Mouse (Mus musculus) R1 (cell line): ENCODE data around the gene Gfod2.

ENCODE experiments used
- DNase-seq: peaks from one replicate; pipeline ENCODE4 v3.0.0-alpha.2; 2018; ENCODE audit warnings: low read depth, low spot score

Gene Gfod2

DNA sequence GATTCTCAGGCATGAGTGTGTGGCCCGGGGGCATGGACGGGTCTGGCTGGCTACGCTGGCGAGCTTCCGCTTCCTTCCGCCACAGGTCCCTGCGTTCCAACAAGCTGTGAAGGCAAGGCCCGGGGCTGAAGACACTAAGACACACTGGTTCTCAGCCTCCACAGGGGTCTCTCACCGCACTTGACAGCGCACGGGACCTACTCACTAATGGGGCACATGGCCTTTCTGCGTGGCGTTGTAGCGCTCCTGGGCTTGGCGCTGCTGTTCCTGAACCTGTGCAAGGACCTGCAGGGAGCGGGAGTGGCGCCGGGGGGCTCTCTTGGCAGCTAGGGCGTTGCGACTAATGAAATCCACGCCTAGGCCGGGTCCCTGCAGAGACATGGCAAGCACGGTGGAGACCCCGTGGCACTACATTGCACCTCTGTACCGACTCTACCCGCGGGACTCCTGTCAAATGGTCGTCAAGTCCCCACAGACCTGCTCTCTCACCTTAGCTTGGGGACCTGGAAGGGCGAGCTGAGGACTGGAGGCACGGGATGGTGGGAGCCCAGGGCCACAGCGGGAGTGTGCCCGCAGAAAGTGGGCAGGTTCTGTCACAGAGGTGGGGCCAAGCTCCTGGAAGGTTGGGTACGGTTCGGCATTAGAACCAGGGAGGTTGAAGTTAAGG lies 54.2 kb downstream of the Gfod2 start:
- peak; percentile 37 for DNase-seq

DNA sequence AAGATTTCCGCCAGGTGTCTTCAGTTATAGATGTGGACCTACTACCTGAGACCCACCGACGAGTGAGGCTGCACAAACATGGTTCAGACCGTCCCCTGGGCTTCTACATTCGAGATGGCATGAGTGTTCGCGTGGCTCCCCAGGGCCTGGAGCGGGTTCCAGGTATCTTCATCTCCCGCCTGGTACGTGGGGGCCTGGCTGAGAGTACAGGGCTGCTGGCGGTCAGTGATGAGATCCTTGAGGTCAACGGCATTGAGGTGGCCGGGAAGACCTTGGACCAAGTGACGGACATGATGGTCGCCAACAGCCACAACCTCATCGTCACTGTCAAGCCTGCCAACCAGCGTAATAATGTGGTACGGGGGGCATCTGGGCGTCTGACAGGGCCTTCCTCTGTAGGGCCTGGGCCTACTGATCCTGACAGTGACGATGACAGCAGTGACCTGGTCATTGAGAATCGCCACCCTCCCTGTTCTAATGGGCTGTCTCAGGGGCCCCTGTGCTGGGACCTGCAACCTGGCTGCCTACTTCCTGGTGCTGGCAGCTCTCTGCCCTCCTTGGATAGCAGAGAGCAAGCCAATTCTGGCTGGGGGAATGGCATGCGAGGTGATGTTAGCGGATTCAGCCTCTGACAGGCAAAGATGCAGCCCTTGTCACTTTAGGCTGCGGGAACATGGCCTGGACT lies 55.6 kb downstream of the Gfod2 start:
- no peak for DNase-seq

DNA sequence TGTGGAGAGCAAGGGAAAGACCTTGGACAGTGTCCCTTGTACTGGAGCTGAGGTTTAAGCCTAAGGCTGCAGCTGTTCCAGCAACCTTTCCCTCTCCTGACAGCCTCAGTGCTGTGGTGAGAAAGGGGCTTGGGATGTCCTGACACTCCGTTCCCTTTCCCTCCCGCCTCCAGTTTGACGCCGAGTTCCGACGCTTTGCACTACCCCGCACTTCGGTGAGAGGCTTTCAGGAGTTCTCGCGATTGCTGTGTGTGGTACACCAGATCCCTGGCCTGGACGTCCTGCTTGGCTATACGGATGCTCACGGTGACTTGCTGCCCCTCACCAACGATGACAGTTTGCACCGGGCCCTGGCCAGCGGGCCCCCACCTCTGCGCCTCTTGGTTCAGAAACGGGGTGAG lies 56.5 kb downstream of the Gfod2 start:
- DNase-seq, result peak; percentile 46

DNA sequence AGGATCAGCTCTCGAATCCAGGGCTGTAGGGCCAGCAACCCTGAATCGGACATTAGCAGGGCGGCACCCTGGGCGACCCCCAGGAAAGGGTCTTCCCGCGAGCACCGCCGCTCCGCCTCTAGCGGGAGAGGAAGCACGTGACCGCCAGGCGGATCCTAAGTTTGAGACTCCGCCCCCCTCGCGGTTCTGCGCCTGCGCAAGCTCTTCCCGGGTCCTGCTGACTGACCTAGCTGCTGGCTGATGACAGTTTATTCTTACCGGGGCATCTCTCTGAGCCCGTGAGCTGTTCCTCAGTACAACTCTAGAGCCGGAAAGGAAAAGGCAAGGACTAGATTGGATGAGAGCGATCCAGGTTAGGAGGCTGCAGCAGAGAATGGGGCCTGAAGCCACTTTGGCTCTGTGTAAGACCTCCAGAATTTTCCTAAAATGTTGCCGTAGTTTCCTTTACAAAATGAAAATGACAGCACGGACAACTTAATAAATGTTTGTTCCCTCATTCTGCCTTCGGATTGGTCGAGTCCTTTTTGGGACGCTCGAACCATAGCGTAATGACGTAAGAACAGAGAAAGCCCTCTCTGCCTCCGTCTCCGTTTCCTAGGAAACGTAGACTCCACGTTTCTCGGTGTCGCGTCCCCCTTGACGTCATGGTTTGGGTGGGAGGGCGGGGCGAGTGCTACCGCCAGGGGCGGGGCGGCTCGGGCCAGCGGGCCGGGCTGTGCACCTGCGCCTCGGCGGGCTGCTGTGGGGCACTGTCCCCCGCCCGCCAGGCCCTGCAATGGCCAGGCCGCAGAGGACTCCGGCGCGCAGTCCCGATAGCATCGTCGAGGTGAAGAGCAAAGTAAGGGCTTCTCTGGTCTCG lies 57.3 kb downstream of the Gfod2 start, which contains the start of the genes Acd and Pard6a:
Gene Acd (minus strand): TSS at position 137 of the 859 bp plus-strand sequence.
Gene Pard6a (plus strand): TSS at position 183 of the 859 bp plus-strand sequence.
- peak; percentile 96 for DNase-seq

DNA sequence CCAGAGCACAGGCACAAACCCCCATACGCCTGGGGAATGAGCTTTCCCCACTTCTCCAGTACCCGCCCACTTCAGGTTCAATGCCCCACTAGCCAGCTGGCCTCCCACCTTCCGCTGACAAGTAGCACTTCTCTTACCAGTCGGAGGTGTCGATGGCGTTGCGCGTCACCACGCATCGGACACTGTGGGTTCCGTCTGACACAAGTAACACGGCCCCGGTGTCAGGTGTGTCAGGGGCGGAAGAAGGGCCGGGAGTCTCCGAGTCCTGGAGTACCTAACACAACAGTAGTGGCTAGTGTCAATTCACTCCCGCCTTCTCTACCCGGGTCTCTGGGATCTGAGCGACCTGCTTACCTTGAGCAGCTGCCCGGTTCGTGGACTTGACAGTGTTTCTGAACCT lies 57.9 kb downstream of the Gfod2 start:
- peak; percentile 80 for DNase-seq

DNA sequence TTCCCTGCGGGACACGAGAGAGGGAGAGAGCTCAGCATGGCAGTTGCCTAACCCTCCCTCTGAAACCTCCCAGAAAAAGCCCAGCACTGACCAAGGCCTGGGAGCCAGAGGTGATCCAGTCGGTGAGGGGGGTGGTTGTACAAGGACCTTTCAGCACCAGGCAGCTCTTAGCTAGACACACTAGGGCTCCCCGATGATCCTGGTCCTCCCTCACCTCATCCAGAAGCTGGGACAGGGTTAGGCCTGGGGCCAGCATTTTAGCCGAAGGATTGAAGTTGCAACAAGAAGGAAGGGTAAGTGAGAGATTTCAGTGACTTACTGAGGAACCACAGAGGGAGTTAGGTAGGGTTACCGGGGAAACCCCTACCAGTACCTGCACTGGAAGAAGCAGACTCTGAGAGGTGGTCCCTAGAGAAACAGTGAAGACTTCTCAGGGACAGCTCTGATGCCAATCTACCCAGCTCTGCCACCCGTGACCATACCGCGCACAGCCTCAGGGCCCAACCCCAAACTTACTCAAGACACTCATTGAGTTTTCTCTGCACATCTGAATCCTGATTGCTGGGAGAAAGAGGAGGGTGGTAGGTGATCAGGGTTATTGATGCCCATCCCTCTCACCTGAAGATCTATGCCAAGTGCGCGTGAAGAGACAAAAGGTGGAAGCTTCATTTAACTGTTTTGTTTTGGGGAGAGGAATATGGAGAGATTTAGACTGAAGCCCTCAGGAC lies 58.8 kb downstream of the Gfod2 start:
- DNase-seq, result no peak

DNA sequence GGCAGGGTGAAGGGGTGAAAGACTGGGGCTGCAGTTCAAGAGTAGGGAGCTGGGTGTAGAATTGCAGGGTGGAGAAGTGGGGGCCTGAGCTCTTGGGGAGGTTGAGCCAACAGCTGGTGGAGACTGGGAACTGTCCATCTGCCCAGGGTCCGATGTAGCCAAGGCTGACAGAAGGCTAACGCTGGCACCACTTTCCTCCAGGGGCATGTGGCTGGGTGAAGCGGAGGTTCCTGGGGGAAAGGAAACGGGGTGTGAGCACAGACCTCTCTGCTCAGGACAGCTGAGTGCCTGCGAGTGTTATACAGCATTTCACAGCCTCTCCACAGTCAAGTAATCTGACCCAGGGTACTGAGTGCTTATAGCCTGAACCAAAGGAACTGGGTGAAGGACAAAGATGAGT lies 59.7 kb downstream of the Gfod2 start:
- DNase-seq, result no peak

DNA sequence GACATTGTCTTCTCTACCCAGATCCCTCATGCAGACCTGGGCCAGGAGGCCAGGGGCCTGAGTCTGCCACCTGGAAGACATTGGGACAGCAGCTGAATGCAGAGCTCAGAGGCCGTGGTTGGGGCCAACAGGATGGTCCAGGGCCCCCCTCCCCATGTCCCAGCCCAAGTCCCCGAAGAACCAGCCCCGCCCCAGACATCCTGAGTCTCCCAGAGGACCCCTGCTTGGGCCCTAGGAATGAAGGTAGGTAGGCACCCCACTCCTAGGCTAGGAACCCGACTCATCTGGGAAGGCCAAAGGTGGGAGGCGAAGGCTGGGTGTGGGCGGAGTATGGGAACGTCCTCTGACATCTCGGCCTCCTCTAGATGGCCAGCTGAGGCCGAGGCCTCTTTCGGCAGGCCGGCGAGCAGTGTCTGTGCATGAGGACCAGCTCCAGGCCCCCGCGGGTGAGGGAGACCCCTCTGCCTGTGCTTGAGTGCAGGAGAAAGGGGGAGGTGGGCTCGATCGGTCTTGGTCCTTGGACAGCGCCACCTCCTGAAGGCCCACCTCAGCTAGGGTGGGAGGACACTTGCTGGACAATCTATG lies 61.2 kb downstream of the Gfod2 start:
- no peak for DNase-seq

DNA sequence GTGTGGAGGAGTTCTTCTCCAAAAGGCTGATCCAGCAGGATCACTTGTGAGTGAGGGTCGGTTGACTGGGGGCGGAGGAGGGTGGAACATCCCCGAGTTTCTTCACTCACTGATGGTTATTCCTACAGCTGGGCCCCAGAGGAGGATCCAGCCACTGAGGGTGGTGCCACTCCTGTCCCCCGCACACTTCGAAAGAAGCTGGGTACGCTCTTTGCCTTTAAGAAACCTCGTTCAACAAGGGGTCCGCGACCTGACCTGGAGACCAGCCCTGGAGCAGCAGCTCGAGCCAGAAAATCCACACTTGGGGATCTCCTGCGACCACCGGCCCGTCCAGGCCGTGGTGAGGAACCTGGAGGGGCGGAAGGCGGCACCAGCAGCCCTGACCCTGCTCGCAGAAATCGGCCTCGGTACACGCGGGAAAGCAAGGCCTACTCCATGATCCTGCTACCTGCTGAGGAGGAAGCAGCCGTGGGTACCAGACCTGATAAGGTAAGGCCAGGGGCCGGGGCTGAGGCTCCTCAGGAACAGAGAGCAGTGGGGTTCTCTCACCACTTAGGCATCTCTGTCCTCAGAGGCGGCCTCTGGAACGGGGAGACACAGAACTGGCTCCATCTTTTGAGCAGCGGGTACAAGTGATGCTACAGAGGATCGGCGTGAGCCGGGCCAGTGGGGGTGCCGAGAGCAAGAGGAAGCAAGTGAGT lies 63.2 kb downstream of the Gfod2 start:
- DNase-seq, result no peak

DNA sequence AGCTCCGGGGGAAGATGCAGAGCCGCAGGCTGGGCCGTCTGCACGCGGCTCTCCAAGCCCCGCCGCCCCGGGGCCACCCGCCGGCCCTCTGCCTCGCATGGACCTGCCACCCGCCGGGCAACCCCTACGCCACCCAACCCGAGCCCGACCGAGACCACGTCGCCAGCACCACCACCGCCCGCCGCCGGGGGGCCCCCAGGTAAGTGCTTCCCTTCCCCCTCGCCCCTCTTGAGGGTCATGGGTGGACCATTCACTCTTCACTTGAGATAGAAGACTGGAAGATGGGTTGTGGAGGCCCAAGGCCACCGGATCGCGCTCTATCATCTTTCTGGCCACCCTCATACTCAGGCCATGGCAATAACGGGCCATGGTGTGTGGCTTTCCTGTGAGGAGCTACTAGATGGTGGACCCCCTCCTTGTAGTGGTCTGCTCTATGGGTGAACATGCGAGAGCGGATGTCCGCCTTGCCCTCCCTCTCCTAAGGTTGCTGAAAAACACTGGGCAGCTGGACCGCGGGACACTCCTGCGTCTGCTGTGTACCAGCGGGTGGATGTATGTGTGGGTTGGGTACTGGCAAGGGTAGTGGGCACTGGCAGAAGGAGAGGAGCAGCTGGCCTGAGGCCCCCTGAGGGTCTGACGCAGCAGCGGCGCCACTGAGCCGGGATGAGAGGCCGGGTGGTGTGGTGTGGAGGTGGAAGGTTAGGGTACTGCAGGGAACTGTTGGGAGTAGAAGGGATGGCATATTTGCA lies 64.2 kb downstream of the Gfod2 start:
- DNase-seq, result peak; percentile 39

DNA sequence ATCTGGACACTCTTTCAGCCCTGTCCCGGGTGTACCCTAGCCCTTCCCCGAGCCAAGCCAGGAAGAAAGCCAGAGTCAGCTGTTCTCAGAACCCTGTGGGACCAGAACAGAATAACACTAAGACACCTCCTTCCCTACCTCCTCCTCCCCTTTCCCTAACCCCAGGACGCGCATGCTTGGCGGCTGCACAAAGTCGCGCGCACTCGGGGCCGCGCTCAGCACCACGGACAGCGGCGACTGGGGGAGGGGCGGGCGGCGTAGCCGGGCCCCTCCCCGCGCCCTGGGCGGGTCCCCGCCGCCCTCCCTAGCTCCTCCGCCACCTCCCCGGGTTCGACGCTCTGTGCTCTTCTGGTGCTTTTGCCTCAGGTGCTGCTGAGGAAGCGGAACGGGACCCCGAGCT lies 64.8 kb downstream of the Gfod2 start:
- peak; percentile 75 for DNase-seq

DNA sequence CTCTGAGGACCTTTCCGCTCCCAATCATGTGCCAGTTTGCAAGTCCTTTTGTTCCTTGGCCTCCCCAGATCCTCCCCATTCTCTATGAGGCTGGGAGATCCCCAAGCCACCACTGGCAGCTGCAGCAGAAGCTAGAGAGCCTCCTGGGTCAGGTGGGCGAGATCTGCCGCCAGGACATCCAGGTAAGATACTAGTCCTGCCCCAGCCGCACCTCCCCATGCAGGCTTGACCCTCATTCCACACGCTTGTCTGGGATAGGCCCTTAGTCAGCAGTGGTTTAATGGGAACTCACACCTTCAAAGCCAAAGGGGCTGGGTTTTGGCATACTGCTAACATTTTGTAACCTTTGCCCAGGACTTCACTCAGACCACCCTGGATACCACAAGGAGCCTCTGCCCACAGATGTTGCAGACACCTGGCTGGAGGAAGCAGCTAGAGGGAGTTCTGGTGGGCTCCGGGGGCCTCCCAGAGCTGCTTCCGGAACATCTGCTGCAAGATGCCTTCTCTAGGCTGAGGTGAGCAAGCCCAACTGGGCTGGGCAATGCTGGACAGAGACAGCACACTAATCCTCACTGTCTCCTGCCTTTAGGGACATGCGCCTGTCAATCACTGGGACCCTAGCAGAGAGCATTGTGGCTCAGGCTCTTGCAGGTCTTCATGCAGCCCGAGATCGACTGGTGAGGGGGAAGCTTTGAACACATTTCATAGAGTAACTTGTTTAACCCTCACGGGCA lies 65.8 kb downstream of the Gfod2 start:
- no peak for DNase-seq

DNA sequence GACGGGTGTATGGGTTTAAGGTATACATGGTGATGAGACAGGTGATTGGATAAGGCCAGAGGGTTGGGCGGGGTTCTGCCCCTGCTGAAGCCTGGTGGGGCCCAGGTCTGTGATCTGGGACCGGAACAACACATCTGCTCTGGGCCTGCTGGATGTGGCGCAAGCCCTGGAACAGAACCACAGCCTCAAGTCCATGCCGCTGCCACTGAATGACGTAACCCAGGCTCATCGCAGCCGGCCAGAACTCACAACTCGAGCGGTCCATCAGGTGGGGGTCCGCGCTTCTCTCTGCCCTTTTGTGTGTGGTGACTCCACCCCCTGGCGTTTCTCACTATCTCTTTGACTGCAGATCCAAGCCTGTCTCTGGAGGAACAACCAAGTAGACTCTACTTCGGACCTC lies 67.5 kb downstream of the Gfod2 start:
- DNase-seq, result no peak

DNA sequence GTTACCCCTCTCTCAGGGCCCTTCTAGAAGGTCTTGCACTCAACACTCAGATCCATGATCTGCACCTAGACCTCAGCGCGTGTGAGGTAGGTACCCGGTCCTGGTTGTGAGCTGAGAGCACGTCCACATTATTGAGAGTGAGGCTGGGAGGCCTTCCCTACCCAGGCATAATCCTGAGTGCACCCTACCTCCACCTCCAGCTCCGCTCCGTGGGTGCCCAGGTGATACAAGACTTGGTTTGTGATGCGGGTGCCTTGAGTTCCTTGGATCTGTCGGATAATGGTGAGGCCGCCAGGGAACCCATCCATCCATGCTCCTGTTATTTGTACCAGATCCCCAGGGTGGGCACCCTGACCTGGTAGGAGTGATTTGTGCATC lies 68.5 kb downstream of the Gfod2 start:
- no peak for DNase-seq

DNA sequence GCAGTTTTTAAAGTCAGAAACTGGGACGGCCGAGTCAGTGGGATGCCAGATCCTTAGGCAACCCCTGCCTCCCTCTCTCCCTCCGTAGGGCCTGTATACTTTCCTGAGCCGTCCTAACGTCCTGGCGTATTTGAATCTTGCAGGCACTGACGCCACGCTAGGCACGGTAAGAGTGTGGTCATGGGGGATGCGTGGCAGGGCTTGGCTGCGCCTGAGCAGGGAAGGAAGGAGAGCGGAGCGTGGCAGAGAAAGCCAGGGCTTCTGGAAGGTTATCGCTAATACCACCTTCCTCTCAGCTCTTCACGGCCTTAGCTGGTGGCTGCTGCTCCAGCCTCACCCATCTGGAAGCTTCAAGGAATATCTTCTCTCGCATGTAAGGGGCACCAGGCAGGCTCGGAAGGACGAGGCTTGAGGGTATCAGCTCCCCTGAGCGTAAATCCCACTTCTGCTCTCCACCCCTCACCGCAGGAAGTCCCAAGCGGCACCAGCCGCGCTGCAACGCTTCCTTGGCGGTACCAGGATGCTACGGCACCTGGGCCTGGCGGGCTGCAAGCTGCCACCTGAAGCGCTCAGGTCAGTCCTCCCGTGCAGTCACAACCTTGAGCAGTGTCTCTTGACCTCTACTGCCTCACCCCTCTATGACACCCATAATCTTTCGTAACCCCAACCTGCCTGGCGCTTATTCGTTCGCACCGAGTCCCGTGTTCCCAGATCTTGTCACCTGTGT lies 69.0 kb downstream of the Gfod2 start:
- no peak for DNase-seq

DNA sequence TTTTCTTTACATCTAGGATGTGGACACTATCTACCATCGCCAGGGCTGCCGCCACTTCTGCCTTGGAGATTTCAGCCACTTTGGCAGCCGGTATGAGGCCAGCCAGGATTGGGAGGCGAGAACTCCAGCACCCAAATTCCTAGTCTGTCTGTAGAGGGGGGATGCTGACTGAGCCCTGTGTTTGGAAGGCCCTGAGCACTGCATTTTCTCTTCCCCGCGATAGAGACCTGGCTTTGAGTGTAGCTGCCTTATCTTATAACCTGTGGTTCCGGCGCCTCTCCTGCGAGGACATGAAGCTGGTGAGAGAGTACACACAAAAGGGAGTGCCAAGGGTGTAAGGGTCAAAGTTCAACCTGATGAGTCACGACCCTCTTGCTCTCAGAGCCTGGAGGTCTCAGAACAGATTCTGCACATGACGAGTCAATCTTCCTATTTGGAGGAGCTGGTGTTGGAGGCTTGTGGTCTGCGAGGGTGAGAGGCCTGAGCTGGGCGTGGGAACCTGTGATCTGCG lies 70.2 kb downstream of the Gfod2 start:
- no peak for DNase-seq

DNA sequence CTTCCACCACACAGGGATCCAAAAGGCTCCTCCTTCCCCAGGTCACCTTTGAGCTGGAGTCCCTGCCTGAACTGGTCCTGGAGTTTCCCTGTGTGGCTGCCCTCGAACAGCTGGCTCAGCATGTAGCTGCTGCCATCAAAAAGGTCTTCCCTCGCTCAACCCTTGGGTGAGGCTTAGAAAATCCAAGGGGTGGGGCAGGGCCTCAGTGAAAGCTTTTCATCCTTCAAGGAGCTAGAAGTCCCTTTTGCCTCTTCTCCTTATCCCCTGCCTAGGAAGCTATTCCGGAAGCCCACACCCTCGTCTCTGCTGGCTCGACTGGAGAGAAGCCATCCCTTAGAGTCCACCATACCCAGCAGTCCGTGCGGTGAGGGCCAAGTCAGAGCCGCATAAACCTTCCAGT lies 71.0 kb downstream of the Gfod2 start:
- DNase-seq, result peak; percentile 62

DNA sequence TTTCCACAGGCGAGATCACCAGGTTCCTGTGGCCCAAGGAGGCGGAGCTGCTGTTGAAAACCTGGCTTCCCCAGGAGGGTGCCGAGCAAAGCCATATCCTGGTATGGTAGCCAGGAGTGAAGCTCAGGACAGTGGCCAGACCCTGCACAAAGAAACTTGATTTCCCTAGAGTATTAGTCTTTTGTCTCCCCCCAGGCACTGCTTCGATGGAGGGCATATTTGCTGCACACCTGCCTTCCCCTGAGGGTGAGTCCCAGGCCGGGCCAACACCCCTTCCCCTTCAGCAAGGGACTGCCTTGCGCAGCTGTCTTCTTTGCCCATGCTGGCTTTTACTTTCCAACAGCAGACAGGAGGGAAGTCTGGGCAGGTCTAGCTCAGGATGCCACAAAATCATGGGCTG lies 71.9 kb downstream of the Gfod2 start:
- no peak for DNase-seq
